Mouse (Mus musculus) liver, embryonic 16.5 days (tissue): Measurements from ENCODE around the gene Krt72. TPM values are rescaled to one million over a fixed set of nuclear protein-coding genes. Genes with fewer than 3 reads are reported as not detected.

Experiments used
- ATAC-seq: fragments of 200-750 bp; cut with Nextera tagmentation; 2 replicates; pipeline ENCODE4 v1.8.0; 2017; ENCODE audit warnings: low read depth, mild to moderate bottlenecking, moderate number of reproducible peaks, moderate library complexity
- H3K27ac ChIP-seq: fragments of 300-500 bp; sonication (generic); 2 replicates; pipeline ENCODE4 v1.5.1; 2014; ENCODE audit warnings: mild to moderate bottlenecking, low read length
- H3K27me3 ChIP-seq: fragments of 300-500 bp; sonication (generic); 2 replicates; pipeline ENCODE4 v1.6.1; 2014; ENCODE audit warnings: low read depth, low read length, mixed read lengths; ENCODE audit not compliant: control insufficient read depth, insufficient read depth
- H3K36me3 ChIP-seq: fragments of 300-500 bp; sonication (generic); 2 replicates; pipeline ENCODE4 v1.6.1; 2014; ENCODE audit warnings: mild to moderate bottlenecking; ENCODE audit not compliant: control insufficient read depth, insufficient read depth
- H3K4me1 ChIP-seq: fragments of 300-500 bp; sonication (generic); 2 replicates; pipeline ENCODE4 v1.6.1; 2014; ENCODE audit warnings: low read depth, low read length, mixed read lengths; ENCODE audit not compliant: control insufficient read depth
- H3K4me2 ChIP-seq: fragments of 300-500 bp; sonication (generic); 2 replicates; pipeline ENCODE4 v1.6.1; 2014; ENCODE audit warnings: low read depth, low read length, mixed read lengths
- H3K4me3 ChIP-seq: fragments of 300-500 bp; sonication (generic); 2 replicates; pipeline ENCODE4 v1.5.1; 2014; ENCODE audit warnings: low read depth, mild to moderate bottlenecking, low read length
- H3K9ac ChIP-seq: fragments of 300-500 bp; sonication (generic); 2 replicates; pipeline ENCODE4 v1.6.1; 2014; ENCODE audit warnings: low read depth, low read length
- H3K9me3 ChIP-seq: fragments of 300-500 bp; sonication (generic); replicated peaks from 2 replicates; pipeline ENCODE4 v1.6.1; 2016; ENCODE audit warnings: low read length; ENCODE audit not compliant: control insufficient read depth
- WGBS: fragments of 180-500 bp; shearing (Covaris S2); extraction: QIAGEN DNeasy Blood & Tissue Kit; methylation state at CpG from one replicate; pipeline ENCODE4 v1.1.7; 2014; ENCODE audit not compliant: insufficient replicate concordance; 5-methylcytosine and 5-hydroxymethylcytosine counted together
- polyA plus RNA-seq: library from polyadenylated mRNA; unstranded; fragments of >200 nt; fragmentation: Nextera tagmentation; extraction: Ambion mirVana; gene quantifications from 2 replicates; pipeline ENCODE4 v1.2.1, GENCODE M21; 2015

Gene Krt72
- polyA plus RNA-seq, 1 experiment from 2014 or later, result not detected

- Histone ChIP-seq H3K9me3 (no peaks in the 10 kb centered on the region), H3K27me3 (no peaks in the 10 kb centered on the region), H3K4me3 (no peak overlapping the region), H3K4me1 (no peaks in the 10 kb centered on the region), H3K27ac (no peak overlapping the region), H3K36me3 (no peaks in the 10 kb centered on the region), H3K4me2 (no peak overlapping the region), H3K9ac (no peak overlapping the region)
- ATAC-seq, result no peak
- 54% methylated on average over 10 of the region's 10 CpGs for WGBS
Observed at GRCm38 (mm10) chr15:101773420-101773819, 12.8 kb downstream of the Krt72 start.

GRCm38 (mm10) chr15:101772711-101773081 is 13.6 kb downstream of the Krt72 start:
- H3K4me3 ChIP-seq, result no peak overlapping the region
- H3K27ac ChIP-seq, result no peak overlapping the region
- no peaks in the 10 kb centered on the region for H3K4me1 ChIP-seq
- H3K9me3 ChIP-seq, result no peaks in the 10 kb centered on the region
- no peaks in the 10 kb centered on the region for H3K27me3 ChIP-seq
- 4% methylated on average over 5 of the region's 5 CpGs for WGBS
- ATAC-seq, result no peak
- no peak overlapping the region for H3K9ac ChIP-seq
- H3K36me3 ChIP-seq, result no peaks in the 10 kb centered on the region
- no peak overlapping the region for H3K4me2 ChIP-seq

DNA sequence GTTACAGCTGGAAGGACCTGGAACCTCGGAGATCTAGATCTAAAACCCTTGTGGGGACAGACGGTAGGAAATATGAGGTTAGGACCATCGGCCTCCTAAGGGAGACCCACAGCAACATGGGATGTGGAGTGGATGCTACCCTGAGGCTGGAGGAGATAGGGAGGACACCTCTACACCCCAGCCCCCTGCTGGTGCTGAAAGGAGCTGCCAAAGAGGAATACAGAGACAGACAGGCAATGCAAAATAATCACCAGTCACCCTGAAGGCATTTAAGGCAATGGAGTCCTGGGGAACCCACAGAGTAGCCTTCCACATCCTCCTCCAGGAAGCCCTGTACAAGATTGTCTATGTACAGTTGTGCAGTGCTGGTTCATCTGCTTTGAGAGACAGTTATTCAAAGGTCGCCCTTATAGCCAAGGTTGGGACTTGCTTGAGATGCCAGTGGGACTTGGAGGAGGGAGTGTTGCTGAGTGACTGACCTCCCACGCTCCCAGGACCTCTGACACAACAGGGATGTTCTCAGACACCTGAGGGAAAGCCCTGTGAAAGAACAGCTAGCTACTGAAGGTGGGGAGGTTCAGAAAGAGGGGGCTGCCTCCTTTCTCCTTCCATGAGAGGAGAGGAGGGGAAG is 14.1 kb downstream of the Krt72 start:
- Histone ChIP-seq H3K9me3 (no peaks in the 10 kb centered on the region), H3K4me2 (no peak overlapping the region), H3K9ac (no peak overlapping the region), H3K27me3 (no peaks in the 10 kb centered on the region), H3K4me1 (no peaks in the 10 kb centered on the region), H3K36me3 (no peaks in the 10 kb centered on the region), H3K4me3 (no peak overlapping the region), H3K27ac (no peak overlapping the region)
- ATAC-seq, result no peak
- WGBS, result 47% methylated on average over 5 of the region's 5 CpGs

DNA sequence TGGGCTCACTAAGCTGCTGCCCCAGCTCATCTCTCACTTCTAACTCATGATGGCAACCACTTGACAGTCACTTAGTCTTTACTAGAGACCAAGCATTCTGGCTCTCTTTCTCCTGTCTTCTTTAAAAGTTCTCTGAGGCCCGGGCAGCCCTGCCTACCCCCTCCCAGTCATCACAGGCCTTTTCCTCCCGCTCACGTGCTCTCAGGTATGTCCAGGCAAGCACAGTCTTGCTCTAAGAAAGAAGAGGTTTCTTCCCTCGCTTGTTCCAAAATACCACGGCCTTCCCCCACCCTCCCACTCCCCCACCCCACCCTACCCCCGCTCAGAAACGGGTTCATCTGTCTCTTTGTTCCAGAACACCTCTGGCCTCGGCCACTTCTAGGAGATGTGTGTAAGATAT is 16.0 kb downstream of the Krt72 start:
- H3K9ac ChIP-seq, result no peak overlapping the region
- 29% methylated on average over 8 of the region's 8 CpGs for WGBS
- no peaks in the 10 kb centered on the region for H3K9me3 ChIP-seq
- no peaks in the 10 kb centered on the region for H3K36me3 ChIP-seq
- no peak overlapping the region for H3K27ac ChIP-seq
- ATAC-seq, result no peak
- H3K4me3 ChIP-seq, result no peak overlapping the region
- no peak overlapping the region for H3K4me2 ChIP-seq
- H3K4me1 ChIP-seq, result no peaks in the 10 kb centered on the region
- H3K27me3 ChIP-seq, result no peaks in the 10 kb centered on the region

- Histone ChIP-seq H3K27ac (no peak within 1 kb of the TSS), H3K27me3 (peaks cover 3% of the 10 kb centered on the region; the same call in 1 of the 2 replicates), H3K9me3 (no peaks in the 10 kb centered on the region), H3K4me2 (no peak within 1 kb of the TSS), H3K9ac (no peak within 1 kb of the TSS), H3K36me3 (no peaks in the 10 kb centered on the region), H3K4me1 (no peaks in the 10 kb centered on the region), H3K4me3 (no peak within 1 kb of the TSS)
- ATAC-seq, result no peak
- 46% methylated on average over 14 of the region's 14 CpGs for WGBS
Observed at GRCm38 (mm10) chr15:101742711-101743110, 43.5 kb downstream of the Krt72 start, which contains the start of gene Krt71. Gene Krt71, minus strand, starts transcription at chr15:101743109.

GRCm38 (mm10) chr15:101737786-101738185 is 48.5 kb downstream of the Krt72 start:
- Histone ChIP-seq H3K36me3 (no peaks in the 10 kb centered on the region), H3K9ac (no peak overlapping the region), H3K27me3 (peaks cover 3% of the 10 kb centered on the region; the same call in 1 of the 2 replicates), H3K27ac (no peak overlapping the region), H3K9me3 (no peaks in the 10 kb centered on the region), H3K4me3 (no peak overlapping the region), H3K4me2 (no peak overlapping the region), H3K4me1 (no peaks in the 10 kb centered on the region)
- 63% methylated on average over 7 of the region's 7 CpGs for WGBS
- no peak for ATAC-seq

DNA sequence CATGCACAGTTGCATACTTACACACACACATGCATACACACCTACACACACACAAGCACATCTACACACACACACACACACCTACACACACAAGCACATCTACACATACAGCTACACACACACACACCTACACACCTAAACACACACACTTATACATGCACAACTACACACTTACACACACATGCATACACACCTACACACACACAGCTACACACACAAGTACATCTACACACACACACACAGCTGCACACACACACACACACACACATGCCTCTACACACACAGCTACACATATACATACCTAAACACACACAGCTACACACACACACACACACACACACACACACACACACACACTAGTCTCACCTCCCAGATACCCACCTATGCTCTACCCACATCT is 55.6 kb downstream of the Krt72 start:
- Histone ChIP-seq H3K27ac (no peak overlapping the region), H3K4me2 (no peak overlapping the region), H3K4me3 (no peak overlapping the region), H3K9me3 (no peaks in the 10 kb centered on the region), H3K9ac (no peak overlapping the region), H3K36me3 (no peaks in the 10 kb centered on the region), H3K27me3 (no peaks in the 10 kb centered on the region), H3K4me1 (no peaks in the 10 kb centered on the region)
- no peak for ATAC-seq

Other genes with a start within 250 kb of the Krt72 start
- not detected in 2 replicates for gene Krt82, start 235.8 kb downstream of the Krt72 start, polyA plus RNA-seq
- gene Krt90, start 223.5 kb downstream of the Krt72 start, polyA plus RNA-seq, result not detected in 2 replicates
- not detected in 2 replicates for gene Krt75, start 212.6 kb downstream of the Krt72 start, polyA plus RNA-seq
- gene Gm5414, start 158.3 kb downstream of the Krt72 start, polyA plus RNA-seq, result not detected in 2 replicates
- gene Gm5478, start 139.1 kb downstream of the Krt72 start, polyA plus RNA-seq, result not detected in 2 replicates
- not detected in 2 replicates for gene Krt6b, start 106.2 kb downstream of the Krt72 start, polyA plus RNA-seq
- gene Krt6a, start 92.2 kb downstream of the Krt72 start, polyA plus RNA-seq, result not detected in 2 replicates
- 0.04 and 0.05 TPM in 2 replicates for gene Krt5, start 73.6 kb downstream of the Krt72 start, polyA plus RNA-seq
- not detected in 2 replicates for gene Krt71, start 43.4 kb downstream of the Krt72 start, polyA plus RNA-seq
- gene Krt73, start 15.9 kb upstream of the Krt72 start, polyA plus RNA-seq, result not detected in 2 replicates
- gene Krt2, start 31.7 kb upstream of the Krt72 start, polyA plus RNA-seq, result not detected in 2 replicates
- gene Krt1, start 64.3 kb upstream of the Krt72 start, polyA plus RNA-seq, result not detected in 2 replicates
- not detected in 2 replicates for gene Krt77, start 83.2 kb upstream of the Krt72 start, polyA plus RNA-seq
- gene Krt76, start 106.5 kb upstream of the Krt72 start, polyA plus RNA-seq, result not detected in 2 replicates
- gene Krt4, start 138.3 kb upstream of the Krt72 start, polyA plus RNA-seq, result 0.07 and 0.08 TPM in 2 replicates
- not detected in 2 replicates for gene Krt79, start 153.9 kb upstream of the Krt72 start, polyA plus RNA-seq
- not detected in 2 replicates for gene Krt78, start 167.8 kb upstream of the Krt72 start, polyA plus RNA-seq
- gene Krt8, start 218.0 kb upstream of the Krt72 start, polyA plus RNA-seq, result 120 and 130 TPM in 2 replicates
- 118 and 119 TPM in 2 replicates for gene Krt18, start 241.7 kb upstream of the Krt72 start, polyA plus RNA-seq